Mouse (Mus musculus) midbrain, embryonic 13.5 days (tissue): ENCODE results near the gene Tekt4. TPM values are rescaled to one million over a fixed set of nuclear protein-coding genes. Genes with fewer than 3 reads are reported as not detected.

Experiments used
- ATAC-seq: fragments of 200-750 bp; cut with Nextera tagmentation; 2 replicates; pipeline ENCODE4 v1.8.0; 2017; ENCODE audit warnings: mild to moderate bottlenecking, moderate TSS enrichment, moderate library complexity
- H3K27ac ChIP-seq: fragments of 300-500 bp; sonication (generic); 2 replicates; pipeline ENCODE4 v1.5.1; 2015; ENCODE audit warnings: inconsistent platforms, mild to moderate bottlenecking, moderate library complexity
- H3K27me3 ChIP-seq: fragments of 300-500 bp; sonication (generic); 2 replicates; pipeline ENCODE4 v1.6.1; 2015; ENCODE audit warnings: mild to moderate bottlenecking, inconsistent platforms
- H3K36me3 ChIP-seq: fragments of 300-500 bp; sonication (generic); 2 replicates; pipeline ENCODE4 v1.6.1; 2015; ENCODE audit warnings: mild to moderate bottlenecking, inconsistent platforms
- H3K4me1 ChIP-seq: fragments of 300-500 bp; sonication (generic); replicated peaks from 2 replicates; pipeline ENCODE4 v1.6.1; 2015; ENCODE audit warnings: inconsistent platforms
- H3K4me2 ChIP-seq: fragments of 300-500 bp; sonication (generic); replicated peaks from 2 replicates; pipeline ENCODE4 v1.6.1; 2015; ENCODE audit warnings: moderate library complexity, mild to moderate bottlenecking, inconsistent platforms
- H3K4me3 ChIP-seq: fragments of 300-500 bp; sonication (generic); replicated peaks from 2 replicates; pipeline ENCODE4 v1.5.1; 2015; ENCODE audit warnings: mild to moderate bottlenecking, inconsistent platforms
- H3K9ac ChIP-seq: fragments of 300-500 bp; sonication (generic); replicated peaks from 2 replicates; pipeline ENCODE4 v1.6.1; 2015; ENCODE audit warnings: mild to moderate bottlenecking, inconsistent platforms
- H3K9me3 ChIP-seq: fragments of 300-500 bp; sonication (generic); 2 replicates; pipeline ENCODE4 v1.6.1; 2016; ENCODE audit warnings: mild to moderate bottlenecking, inconsistent platforms
- WGBS: fragments of 180-500 bp; shearing (Covaris S2); methylation state at CpG from one replicate; pipeline ENCODE4 v1.1.7; 2015; 5-methylcytosine and 5-hydroxymethylcytosine counted together
- polyA plus RNA-seq: library from polyadenylated mRNA; unstranded; fragments of >200 nt; fragmentation: Nextera tagmentation; extraction: Ambion mirVana; gene quantifications from 2 replicates; pipeline ENCODE4 v1.2.1, GENCODE M21; 2015

Tekt4 gene
- 0.50 and 0.81 TPM in 2 replicates for polyA plus RNA-seq

DNA sequence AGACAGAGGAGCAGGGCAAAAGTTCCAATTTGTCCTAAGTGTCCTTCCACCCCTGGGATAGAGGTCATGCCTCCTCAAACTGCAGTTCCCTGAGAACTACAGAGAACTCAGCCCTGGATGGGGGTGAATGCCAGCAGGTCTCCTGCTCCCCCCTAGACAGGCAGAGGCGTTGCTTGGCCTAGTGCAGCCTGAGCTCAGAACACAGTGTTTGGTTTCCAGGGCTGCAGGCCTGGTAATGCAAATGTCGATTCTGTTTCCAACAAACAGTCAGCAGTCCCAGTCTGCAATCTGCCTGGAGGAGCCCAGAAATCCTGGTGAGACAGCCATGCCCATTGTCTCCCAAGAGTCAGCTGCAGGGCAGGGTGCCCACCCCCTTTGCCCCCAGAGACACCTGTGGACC is at the start of gene Tekt4:
Tekt4 (plus strand) TSS at position 344 of the 400 bp plus-strand sequence.
- no peak for ATAC-seq
- no peaks in the 10 kb centered on the region for H3K36me3 ChIP-seq

GRCm38 (mm10) chr17:25405224-25405895 is 49.1 kb upstream of the Tekt4 start:
- H3K36me3 ChIP-seq: no peaks in the 10 kb centered on the region
- no peak overlapping the region for H3K4me2 ChIP-seq
- H3K9ac ChIP-seq: peak overlapping the region; percentile 46; the same call in 1 of the 2 replicates
- peaks cover 38% of the 10 kb centered on the region for H3K27me3 ChIP-seq
- peak; percentile 41 for ATAC-seq
- H3K4me3 ChIP-seq: no peak overlapping the region
- WGBS: 5% methylated on average over 10 of the region's 10 CpGs
- H3K27ac ChIP-seq: peak overlapping the region; percentile 81
- no peaks in the 10 kb centered on the region for H3K9me3 ChIP-seq
- H3K4me1 ChIP-seq: peaks cover 83% of the 10 kb centered on the region

More for the DNA sequence above, at the start of gene Tekt4:
- Histone ChIP-seq H3K4me1 (peaks cover 10% of the 10 kb centered on the region), H3K4me2 (no peak within 1 kb of the TSS), H3K27me3 (no peaks in the 10 kb centered on the region), H3K27ac (no peak within 1 kb of the TSS), H3K9me3 (no peaks in the 10 kb centered on the region), H3K9ac (no peak within 1 kb of the TSS), H3K4me3 (no peak within 1 kb of the TSS)
- 38% methylated on average over 2 of the region's 2 CpGs for WGBS

- ATAC-seq: peak; percentile 15; the same call in 1 of the 2 replicates
- H3K4me2 ChIP-seq: peak overlapping the region; percentile 1; the same call in 1 of the 2 replicates
Measured at GRCm38 (mm10) chr17:25406011-25406441, 48.4 kb upstream of the Tekt4 start.

GRCm38 (mm10) chr17:25407352-25407751 is 47.1 kb upstream of the Tekt4 start:
- peak overlapping the region; percentile 18 for H3K4me2 ChIP-seq
- no peaks in the 10 kb centered on the region for H3K9me3 ChIP-seq
- peak overlapping the region; percentile 28; the same call in 1 of the 2 replicates for H3K9ac ChIP-seq
- H3K36me3 ChIP-seq: no peaks in the 10 kb centered on the region
- peaks cover 85% of the 10 kb centered on the region for H3K4me1 ChIP-seq
- no peak for ATAC-seq
- H3K27me3 ChIP-seq: peaks cover 25% of the 10 kb centered on the region
- 60% methylated on average over 4 of the region's 4 CpGs for WGBS
- H3K4me3 ChIP-seq: no peak overlapping the region
- H3K27ac ChIP-seq: peak overlapping the region; percentile 81; the same call in 1 of the 2 replicates

More at GRCm38 (mm10) chr17:25406011-25406441, 48.4 kb upstream of the Tekt4 start:
- Histone ChIP-seq H3K9me3 (no peaks in the 10 kb centered on the region), H3K4me1 (peaks cover 90% of the 10 kb centered on the region), H3K36me3 (no peaks in the 10 kb centered on the region), H3K9ac (no peak overlapping the region), H3K27me3 (peaks cover 31% of the 10 kb centered on the region), H3K4me3 (no peak overlapping the region), H3K27ac (peak overlapping the region; percentile 81)
- 7% methylated on average over 6 of the region's 6 CpGs for WGBS

- Histone ChIP-seq H3K9ac (no peak overlapping the region), H3K36me3 (no peaks in the 10 kb centered on the region), H3K4me3 (no peak overlapping the region), H3K27me3 (peaks cover 15% of the 10 kb centered on the region), H3K4me1 (peaks cover 81% of the 10 kb centered on the region), H3K9me3 (no peaks in the 10 kb centered on the region), H3K4me2 (no peak overlapping the region), H3K27ac (no peak overlapping the region)
- no peak for ATAC-seq
- 83% methylated on average over 7 of the region's 7 CpGs for WGBS
Measured at GRCm38 (mm10) chr17:25408302-25408999, 46.0 kb upstream of the Tekt4 start.

- no peak overlapping the region for H3K4me3 ChIP-seq
- no peak for ATAC-seq
- peaks cover 80% of the 10 kb centered on the region for H3K4me1 ChIP-seq
- no peak overlapping the region for H3K4me2 ChIP-seq
- peak overlapping the region; percentile 49; the same call in 1 of the 2 replicates for H3K9ac ChIP-seq
- H3K9me3 ChIP-seq: no peaks in the 10 kb centered on the region
- no peaks in the 10 kb centered on the region for H3K36me3 ChIP-seq
- 0 out of 2 replicates have a peak, but pooled peaks cover 3% of the 10 kb centered on the region for H3K27me3 ChIP-seq
- peak overlapping the region; percentile 35; the same call in 1 of the 2 replicates for H3K27ac ChIP-seq
- 51% methylated on average over 7 of the region's 7 CpGs for WGBS
Measured at GRCm38 (mm10) chr17:25409621-25410020, 44.8 kb upstream of the Tekt4 start.

- H3K9me3 ChIP-seq: no peaks in the 10 kb centered on the region
- H3K4me1 ChIP-seq: peaks cover 80% of the 10 kb centered on the region
- 83% methylated on average over 6 of the region's 6 CpGs for WGBS
- no peaks in the 10 kb centered on the region for H3K36me3 ChIP-seq
- H3K4me2 ChIP-seq: no peak overlapping the region
- H3K4me3 ChIP-seq: no peak overlapping the region
- no peak for ATAC-seq
- peak overlapping the region; percentile 49; the same call in 1 of the 2 replicates for H3K9ac ChIP-seq
- H3K27me3 ChIP-seq: 0 out of 2 replicates have a peak, but pooled peaks cover 3% of the 10 kb centered on the region
- H3K27ac ChIP-seq: peak overlapping the region; percentile 35; the same call in 1 of the 2 replicates
Measured at GRCm38 (mm10) chr17:25410180-25410579, 44.2 kb upstream of the Tekt4 start.

DNA sequence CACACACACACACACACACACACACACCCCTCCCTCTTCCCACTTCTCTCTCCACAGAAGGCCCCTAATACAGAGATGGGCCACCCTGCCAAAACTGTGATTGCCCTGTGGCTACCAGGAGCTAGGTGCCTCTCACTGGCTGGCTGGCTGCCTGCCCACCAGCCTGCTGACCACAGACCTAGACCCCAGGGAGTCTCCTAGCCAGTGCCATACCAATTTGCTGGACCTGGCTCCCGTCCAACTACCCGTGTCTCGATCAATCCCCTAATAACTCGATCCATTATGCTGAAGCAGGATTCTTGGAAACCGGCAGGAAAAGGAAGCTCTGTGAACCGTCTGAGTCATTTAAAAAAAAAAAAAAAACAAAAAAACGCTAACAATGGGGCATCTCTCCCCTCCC is 43.6 kb upstream of the Tekt4 start:
- 40% methylated on average over 7 of the region's 7 CpGs for WGBS
- Histone ChIP-seq H3K27ac (peak overlapping the region; percentile 52), H3K4me3 (no peak overlapping the region), H3K4me1 (peaks cover 80% of the 10 kb centered on the region), H3K9me3 (no peaks in the 10 kb centered on the region), H3K4me2 (no peak overlapping the region), H3K27me3 (0 out of 2 replicates have a peak, but pooled peaks cover 3% of the 10 kb centered on the region), H3K36me3 (no peaks in the 10 kb centered on the region), H3K9ac (peak overlapping the region; percentile 1; the same call in 1 of the 2 replicates)
- ATAC-seq: no peak

DNA sequence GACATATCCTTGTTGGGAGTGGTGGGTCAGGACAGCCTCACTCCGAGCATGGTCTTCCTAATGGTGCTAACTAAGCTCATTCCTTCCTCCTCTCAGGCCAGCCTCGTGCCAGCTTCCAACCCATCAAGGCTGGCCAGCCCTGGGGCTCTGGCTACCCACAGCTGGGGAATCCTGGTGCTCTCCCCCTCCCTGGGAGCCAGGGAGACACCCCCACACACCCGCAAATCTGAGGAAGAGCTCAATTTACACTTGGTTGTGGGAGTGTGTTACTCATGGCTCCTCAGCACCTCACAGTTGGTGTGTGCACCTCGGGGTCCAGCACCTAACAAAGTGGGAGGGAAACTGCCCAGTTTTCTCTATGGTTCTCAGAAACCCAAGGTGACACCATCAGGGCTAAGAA is 43.2 kb upstream of the Tekt4 start:
- Histone ChIP-seq H3K4me1 (peaks cover 80% of the 10 kb centered on the region), H3K4me2 (no peak overlapping the region), H3K27me3 (0 out of 2 replicates have a peak, but pooled peaks cover 3% of the 10 kb centered on the region), H3K27ac (peak overlapping the region; percentile 52), H3K9me3 (no peaks in the 10 kb centered on the region), H3K9ac (0 out of 2 replicates have a peak overlapping the region, but pooled peaks have one; percentile 1), H3K36me3 (no peaks in the 10 kb centered on the region), H3K4me3 (no peak overlapping the region)
- WGBS: 72% methylated on average over 4 of the region's 4 CpGs
- no peak for ATAC-seq

DNA sequence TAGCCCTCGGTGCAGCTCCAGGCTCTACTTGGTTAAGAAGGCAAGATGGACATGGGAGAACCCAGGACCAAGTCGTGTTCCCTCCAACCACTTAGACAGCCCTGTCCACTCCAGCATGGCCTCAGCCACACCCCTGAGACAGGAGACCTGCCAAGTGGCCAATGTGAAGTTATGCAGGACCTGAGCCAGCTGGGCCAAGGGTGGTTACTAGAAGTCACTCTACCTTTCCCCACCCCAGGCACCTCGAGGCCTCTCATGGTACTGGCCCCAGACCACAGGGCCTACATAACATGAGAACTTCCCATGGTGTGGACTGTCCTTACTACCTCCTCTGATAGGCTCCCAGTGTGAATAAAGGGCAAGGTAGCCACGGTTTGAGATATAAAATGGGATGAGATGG is 40.2 kb upstream of the Tekt4 start:
- Histone ChIP-seq H3K4me3 (no peak overlapping the region), H3K4me2 (no peak overlapping the region), H3K4me1 (peaks cover 79% of the 10 kb centered on the region), H3K27ac (no peak overlapping the region), H3K9me3 (no peaks in the 10 kb centered on the region), H3K27me3 (no peaks in the 10 kb centered on the region), H3K9ac (no peak overlapping the region), H3K36me3 (no peaks in the 10 kb centered on the region)
- ATAC-seq: no peak
- WGBS: 84% methylated on average over 4 of the region's 4 CpGs

DNA sequence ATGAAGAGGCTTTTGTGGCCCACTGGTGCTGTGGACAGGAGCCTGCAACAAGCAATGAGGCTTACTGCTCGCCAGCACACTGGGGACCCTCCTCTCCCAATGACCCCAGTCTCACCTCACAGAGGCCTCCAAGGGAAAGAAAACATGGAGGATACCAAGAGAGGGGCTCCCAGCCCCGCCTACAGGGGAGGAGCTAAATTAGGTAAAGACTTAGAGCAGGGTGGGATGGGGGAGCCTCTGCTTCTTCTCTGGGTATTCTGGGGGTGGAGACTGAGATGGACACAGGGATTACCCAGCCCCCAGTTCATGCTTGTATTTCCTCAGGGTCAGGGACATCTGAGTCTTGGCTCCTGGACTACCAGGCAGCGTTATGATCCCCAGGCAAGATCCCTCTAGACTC is 39.5 kb upstream of the Tekt4 start:
- Histone ChIP-seq H3K4me2 (no peak overlapping the region; the same call in 1 of the 2 replicates), H3K9me3 (no peaks in the 10 kb centered on the region), H3K27me3 (no peaks in the 10 kb centered on the region), H3K4me3 (no peak overlapping the region), H3K9ac (0 out of 2 replicates have a peak overlapping the region, but pooled peaks have one; percentile 47), H3K4me1 (peaks cover 79% of the 10 kb centered on the region), H3K36me3 (no peaks in the 10 kb centered on the region), H3K27ac (peak overlapping the region; percentile 78)
- 42% methylated on average over 3 of the region's 3 CpGs for WGBS
- no peak for ATAC-seq

GRCm38 (mm10) chr17:25415421-25415913 is 38.9 kb upstream of the Tekt4 start:
- H3K9ac ChIP-seq: peak overlapping the region; percentile 49
- H3K27ac ChIP-seq: peak overlapping the region; percentile 78
- peak overlapping the region; percentile 22 for H3K4me2 ChIP-seq
- H3K9me3 ChIP-seq: no peaks in the 10 kb centered on the region
- 3% methylated on average over 6 of the region's 6 CpGs for WGBS
- no peaks in the 10 kb centered on the region for H3K36me3 ChIP-seq
- no peak overlapping the region for H3K4me3 ChIP-seq
- no peaks in the 10 kb centered on the region for H3K27me3 ChIP-seq
- peaks cover 79% of the 10 kb centered on the region for H3K4me1 ChIP-seq
- ATAC-seq: peak; percentile 51
